Mouse (Mus musculus) brain, embryonic 14.5 days (tissue): ENCODE results near the gene Sds.

ENCODE experiments used
- CTCF ChIP-seq: fragments of 200-500 bp; IDR thresholded peaks from 2 replicates; pipeline ENCODE4 v1.5.1; 2012; ENCODE audit warnings: inconsistent platforms, mild to moderate bottlenecking, moderate library complexity, borderline replicate concordance; ENCODE audit not compliant: insufficient read depth, insufficient read length; ENCODE audit errors: extremely low read depth
- POLR2A ChIP-seq: fragments of 200-500 bp; IDR thresholded peaks from 2 replicates; pipeline ENCODE4 v1.6.1; 2012; ENCODE audit warnings: mild to moderate bottlenecking, inconsistent platforms, borderline replicate concordance; ENCODE audit not compliant: poor library complexity, insufficient read depth, insufficient read length, severe bottlenecking; ENCODE audit errors: extremely low read depth

DNA sequence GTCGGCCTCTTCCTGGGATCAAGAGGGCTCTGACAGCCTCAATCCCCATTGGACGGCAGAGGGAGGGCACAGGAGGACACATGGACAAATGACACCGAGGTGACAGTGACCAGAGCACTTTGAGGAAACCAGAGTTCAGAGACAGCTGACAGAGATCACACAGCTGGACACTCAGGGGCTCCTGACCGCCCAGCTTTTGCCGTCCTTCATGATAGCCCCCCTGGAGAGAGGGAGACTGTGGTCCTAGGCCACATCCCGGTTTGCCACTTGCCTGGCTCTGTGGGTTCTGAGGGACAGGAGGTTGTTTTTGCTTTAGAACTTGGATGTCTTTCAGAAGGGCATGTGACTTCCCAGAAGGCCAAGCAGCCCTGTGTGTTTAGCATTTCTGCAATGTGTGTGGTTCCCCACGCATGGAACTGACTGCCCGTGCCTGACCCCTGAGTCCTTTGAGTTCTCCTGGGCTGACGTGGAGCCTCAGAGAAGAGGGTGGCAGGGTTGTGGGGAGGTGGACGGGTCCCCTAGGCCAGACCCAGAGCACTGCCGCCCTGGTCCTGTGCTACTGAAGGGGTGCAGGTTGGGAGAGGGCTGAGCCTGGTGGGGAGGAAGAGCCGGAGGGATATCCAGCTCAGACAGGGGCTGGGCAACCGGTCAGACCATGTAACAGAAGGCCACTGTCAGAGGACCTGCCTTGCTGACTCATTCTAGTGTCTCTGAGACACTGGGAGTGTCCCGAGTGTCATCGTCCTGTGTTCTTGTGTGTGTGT is 40.1 kb downstream of the Sds start:
- TF ChIP-seq CTCF (no peak), POLR2A (no peak)
